ENCODE assay signal across 12 mouse cellular contexts in genomic region chr16:52071766-52072209, GRCm38 (mm10). TPM values are rescaled to one million over a fixed set of nuclear protein-coding genes. Genes with fewer than 3 reads are reported as not detected.
A peak's percentile ranks its signal among the peaks of the same experiment; 100 is the strongest.
DNase-seq lines count a peak whose midpoint lies in the region; ATAC-seq lines count a peak whose summit lies in the region.
"Had no signal": no experiment of that assay in that cellular context is flagged by ENCODE, and none has a peak within 500 bp of the region (broad histone marks: within the 10 kb centered on the region; RNA-seq: fewer than 3 reads in every experiment).

No protein-coding gene starts in this region.

- no peaks in the 10 kb centered on the region for H3K9me3 ChIP-seq in heart, embryonic 11.5 days (replicated peaks; ENCODE audit: control insufficient read depth, low read length)
- no peaks in the 10 kb centered on the region for H3K9me3 ChIP-seq in liver, embryonic 15.5 days (replicated peaks)
- H3K9me3 ChIP-seq: limb, embryonic 15.5 days had no signal

- H3K27me3 ChIP-seq in heart, embryonic 11.5 days (ENCODE audit: control insufficient read depth, insufficient read depth, low read length), result 0 out of 2 replicates have a peak, but pooled peaks cover 3% of the 10 kb centered on the region
- H3K27me3 ChIP-seq in liver, embryonic 15.5 days, result no peaks in the 10 kb centered on the region
- H3K27me3 ChIP-seq: limb, embryonic 15.5 days had no signal

- ATAC-seq in heart, embryonic 11.5 days (replicated peaks; ENCODE audit: insufficient number of reproducible peaks, low FRiP score, low TSS enrichment), result peak; percentile 67; the same call in 1 of the 2 replicates
- 0 out of 2 replicates have a peak, but pooled peaks have one; percentile 24 for ATAC-seq in liver, embryonic 15.5 days (ENCODE audit: insufficient read depth)
- ATAC-seq: forebrain, postnatal 0 days had no signal

- H3K27ac ChIP-seq in heart, embryonic 11.5 days (ENCODE audit: low read depth, low read length), result peak overlapping the region; percentile 89
- H3K27ac ChIP-seq in liver, embryonic 15.5 days (replicated peaks), result no peak overlapping the region
- H3K27ac ChIP-seq: limb, embryonic 15.5 days had no signal

- H3K36me3 ChIP-seq in heart, embryonic 11.5 days (ENCODE audit: control insufficient read depth, insufficient read depth, low read length), result no peaks in the 10 kb centered on the region; the same call in 1 of the 2 replicates
- H3K36me3 ChIP-seq in liver, embryonic 15.5 days (replicated peaks), result no peaks in the 10 kb centered on the region
- H3K36me3 ChIP-seq: limb, embryonic 15.5 days had no signal

- peak overlapping the region; percentile 39 for H3K4me2 ChIP-seq in heart, embryonic 11.5 days
- no peak overlapping the region for H3K4me2 ChIP-seq in liver, embryonic 15.5 days
- H3K4me2 ChIP-seq: limb, embryonic 15.5 days had no signal

- H3K9ac ChIP-seq in heart, embryonic 11.5 days (ENCODE audit: low read depth, low read length), result no peak overlapping the region
- no peak overlapping the region for H3K9ac ChIP-seq in liver, embryonic 15.5 days
- H3K9ac ChIP-seq: forebrain, postnatal 0 days; limb, embryonic 15.5 days had no signal

- intact Hi-C loops in heart, postnatal 25 days (cut with DNase I), result loop anchor here (5.0 kb wide), 1 partner anchor 39 kb away; the partner anchor contains the start of gene Cblb

- H3K4me3 ChIP-seq in heart, embryonic 11.5 days (ENCODE audit: low read depth, low read length), result no peak overlapping the region
- H3K4me3 ChIP-seq in liver, embryonic 15.5 days (replicated peaks), result no peak overlapping the region
- H3K4me3 ChIP-seq: limb, embryonic 15.5 days had no signal

- peaks cover 24% of the 10 kb centered on the region for H3K4me1 ChIP-seq in heart, embryonic 11.5 days (ENCODE audit: control insufficient read depth, insufficient read depth, low read length)
- H3K4me1 ChIP-seq in liver, embryonic 15.5 days (replicated peaks), result peaks cover 26% of the 10 kb centered on the region; the same call in 1 of the 2 replicates

- WGBS in heart, embryonic 11.5 days (ENCODE audit: insufficient replicate concordance), result 32% methylated on average over 6 of the region's 6 CpGs
- WGBS in liver, embryonic 15.5 days (ENCODE audit: insufficient replicate concordance), result 61% methylated on average over 6 of the region's 6 CpGs

- DNase-seq in heart, adult 11 months, result peak; percentile 98
- DNase-seq in heart, postnatal 25 days (ENCODE audit: low spot score), result no peak
- peak; percentile 78 for DNase-seq in 416B (ENCODE audit: low read depth)
- no peak for DNase-seq in embryo, embryonic 10 days (ENCODE audit: low spot score)
- DNase-seq in layer of hippocampus, postnatal 14 days (ENCODE audit: low spot score in 2 of 2), result no peak
- no peak for DNase-seq in layer of hippocampus, adult 8-10 months (ENCODE audit: low spot score in 2 of 2)
- DNase-seq: B cell, adult 2 months; cerebellum, postnatal 36 days; forebrain, postnatal 0 days had no signal

RNA-seq across cellular contexts. Expression of gene Cblb, which starts 40.8 kb away (rescaled TPM):
- 10 to 100 TPM; 14.2 to 16.1 TPM for total RNA-seq in heart, postnatal 25 days (2021)
- 15.3 and 17.4 TPM in 2 replicates for polyA plus RNA-seq in heart, embryonic 11.5 days (2014; fragmentation: Nextera tagmentation; extraction: Ambion mirVana)
- polyA plus RNA-seq in liver, embryonic 15.5 days (2015; fragmentation: Nextera tagmentation; extraction: Ambion mirVana), result 1.8 TPM in 2 replicates
- 10 to 100 TPM; 31.5 to 32.4 TPM for total RNA-seq in layer of hippocampus, postnatal 14 days (2021)
- total RNA-seq in layer of hippocampus, adult 8-10 months (2022), result 10 to 100 TPM; 24.8 to 34.7 (median 32.1) TPM

Comparison
In these comparisons a context has a peak if more than half of its experiments do, and no peak if none do; other contexts are left out.
1. DNase-seq: peak in heart, adult 11 months (single experiment) and 416B (single experiment); none in heart, postnatal 25 days (single experiment), embryo, embryonic 10 days (single experiment), layer of hippocampus, postnatal 14 days (0 of 2) and layer of hippocampus, adult 8-10 months (0 of 2).